Mouse (Mus musculus): ENCODE measurements around the gene Arhgap18. TPM values are rescaled to one million over a fixed set of nuclear protein-coding genes. Genes with fewer than 3 reads are reported as not detected.

The Arhgap18 gene
- polyA plus RNA-seq, 1 experiment from 2014 or later, result 18.0 TPM

DNA sequence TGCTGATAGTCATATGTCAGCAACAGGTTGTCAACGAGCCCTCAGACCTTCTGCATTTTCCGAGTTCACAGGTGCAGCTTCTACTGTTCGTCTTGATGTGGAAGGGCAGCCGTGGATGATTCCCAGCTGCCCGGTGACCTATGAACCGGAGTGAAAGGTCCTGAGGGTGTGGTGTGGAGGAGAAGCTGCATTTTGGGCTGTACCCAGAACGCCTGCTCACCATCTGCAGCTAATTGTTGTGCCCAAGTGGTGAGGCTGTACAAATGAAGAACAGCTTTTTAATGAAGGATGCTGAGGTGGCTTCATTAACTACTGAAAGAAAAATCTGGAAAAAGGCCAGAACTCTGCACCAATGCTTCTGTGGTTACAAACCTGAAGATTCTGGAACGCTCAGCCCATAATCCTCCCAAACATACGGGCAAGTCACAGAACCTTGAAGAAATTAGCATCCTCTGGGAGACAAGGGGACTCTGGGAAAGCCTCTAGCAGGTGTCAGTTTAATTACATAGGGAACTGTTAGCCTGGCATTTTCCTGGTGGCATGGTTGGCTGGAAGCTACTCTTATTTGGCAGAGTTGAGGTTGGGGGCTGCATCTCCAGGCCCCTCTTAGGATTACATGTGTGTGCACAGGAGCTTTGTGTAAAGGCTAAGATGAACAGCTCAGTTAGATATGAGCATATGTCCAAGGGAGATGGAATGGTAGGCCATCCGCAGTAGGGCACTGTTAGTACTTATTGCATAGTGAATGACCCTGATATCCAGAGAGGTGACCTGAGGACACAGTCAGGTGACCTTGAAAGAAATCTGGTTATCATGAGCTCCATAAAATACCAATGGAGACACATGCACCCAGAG, 43.4 kb downstream of the Arhgap18 start:
- H3K36me3 ChIP-seq (ENCODE audit: control insufficient read depth, insufficient read depth, low read length), result no peaks in the 10 kb centered on the region
- no peak overlapping the region for H3K4me3 ChIP-seq (ENCODE audit: low read depth, low read length)
- H3K27me3 ChIP-seq (replicated peaks; ENCODE audit: control insufficient read depth, insufficient read depth, low read length), result no peaks in the 10 kb centered on the region
- H3K4me1 ChIP-seq (ENCODE audit: control insufficient read depth, insufficient read depth, low read length), result no peaks in the 10 kb centered on the region
- 63% methylated on average over 10 of the region's 10 CpGs for WGBS
- DNase-seq (ENCODE audit: low spot score), result peak; percentile 72
- H3K9me3 ChIP-seq (replicated peaks; ENCODE audit: control insufficient read depth, low read length), result no peaks in the 10 kb centered on the region
- H3K27ac ChIP-seq (ENCODE audit: low read depth, low read length), result no peak overlapping the region
- peak; percentile 69 for ATAC-seq
- H3K4me2 ChIP-seq (ENCODE audit: low read length), result no peak overlapping the region
- H3K9ac ChIP-seq (ENCODE audit: low read length), result no peak overlapping the region

DNA sequence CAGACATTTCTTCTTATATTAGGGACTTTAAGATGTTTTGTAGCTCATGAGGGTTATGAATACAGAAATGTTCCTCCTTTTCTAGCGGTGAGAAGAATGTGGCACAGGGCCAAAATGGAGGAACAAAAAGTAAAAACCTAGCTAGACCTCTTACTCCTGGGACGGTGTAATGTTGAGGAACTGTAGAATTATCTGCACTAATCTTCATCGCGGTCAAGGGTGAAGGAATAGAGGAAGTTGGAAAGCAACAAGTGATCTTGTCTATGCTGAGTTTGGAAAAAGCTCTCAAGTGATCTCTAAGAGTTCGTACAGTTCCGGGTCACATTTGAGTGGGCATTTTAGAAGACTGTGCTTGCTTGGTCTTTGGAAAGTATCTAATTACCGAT, 44.1 kb downstream of the Arhgap18 start:
- no peak overlapping the region for H3K27ac ChIP-seq (ENCODE audit: low read depth, low read length)
- DNase-seq (ENCODE audit: low spot score) (no peak), ATAC-seq (no peak)
- no peak overlapping the region for H3K9ac ChIP-seq (ENCODE audit: low read length)
- no peak overlapping the region for H3K4me3 ChIP-seq (ENCODE audit: low read depth, low read length)
- 88% methylated on average over 7 of the region's 7 CpGs for WGBS
- no peaks in the 10 kb centered on the region for H3K9me3 ChIP-seq (replicated peaks; ENCODE audit: control insufficient read depth, low read length)
- no peaks in the 10 kb centered on the region for H3K27me3 ChIP-seq (replicated peaks; ENCODE audit: control insufficient read depth, insufficient read depth, low read length)
- no peaks in the 10 kb centered on the region for H3K4me1 ChIP-seq (ENCODE audit: control insufficient read depth, insufficient read depth, low read length)
- no peak overlapping the region for H3K4me2 ChIP-seq (ENCODE audit: low read length)
- no peaks in the 10 kb centered on the region for H3K36me3 ChIP-seq (ENCODE audit: control insufficient read depth, insufficient read depth, low read length)

DNA sequence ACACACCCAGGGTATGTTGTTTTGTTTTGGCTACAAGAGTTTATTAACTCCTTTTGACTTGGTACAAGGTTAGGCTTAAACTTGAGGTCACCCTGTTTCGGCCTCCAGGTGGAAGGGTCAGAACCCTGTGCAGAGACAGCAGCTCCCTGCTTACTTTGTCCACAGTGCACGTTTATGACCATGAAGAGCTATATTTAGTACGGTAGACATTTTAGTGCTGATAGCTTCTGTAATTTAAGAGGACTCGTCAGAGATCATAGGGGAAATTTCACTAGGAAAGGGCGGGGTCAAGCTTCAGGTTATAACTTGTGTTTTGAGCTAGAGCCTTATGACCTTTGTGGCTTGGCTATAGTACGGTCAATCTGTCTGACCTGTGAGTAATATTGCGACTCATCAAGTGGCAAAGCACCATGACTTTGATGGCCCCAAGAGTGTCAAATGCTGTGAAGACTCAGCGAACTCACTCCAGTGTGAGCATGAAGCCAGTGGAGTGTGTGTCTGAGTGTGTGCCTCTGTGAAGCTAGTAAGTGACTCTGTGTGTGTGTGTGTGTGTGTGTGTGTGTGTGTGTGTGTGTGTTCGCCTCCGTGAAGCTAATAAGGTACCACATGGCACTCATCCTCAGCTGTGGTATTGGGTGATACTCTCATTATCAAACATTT, 45.7 kb downstream of the Arhgap18 start:
- WGBS, result 92% methylated on average over 10 of the region's 10 CpGs
- Histone ChIP-seq H3K4me1 (ENCODE audit: control insufficient read depth, insufficient read depth, low read length) (no peaks in the 10 kb centered on the region), H3K9me3 (replicated peaks; ENCODE audit: control insufficient read depth, low read length) (no peaks in the 10 kb centered on the region), H3K9ac (ENCODE audit: low read length) (no peak overlapping the region), H3K27me3 (replicated peaks; ENCODE audit: control insufficient read depth, insufficient read depth, low read length) (no peaks in the 10 kb centered on the region), H3K4me2 (ENCODE audit: low read length) (no peak overlapping the region), H3K36me3 (ENCODE audit: control insufficient read depth, insufficient read depth, low read length) (no peaks in the 10 kb centered on the region), H3K27ac (ENCODE audit: low read depth, low read length) (no peak overlapping the region), H3K4me3 (ENCODE audit: low read depth, low read length) (no peak overlapping the region)
- DNase-seq (ENCODE audit: low spot score), result no peak
- no peak for ATAC-seq

DNA sequence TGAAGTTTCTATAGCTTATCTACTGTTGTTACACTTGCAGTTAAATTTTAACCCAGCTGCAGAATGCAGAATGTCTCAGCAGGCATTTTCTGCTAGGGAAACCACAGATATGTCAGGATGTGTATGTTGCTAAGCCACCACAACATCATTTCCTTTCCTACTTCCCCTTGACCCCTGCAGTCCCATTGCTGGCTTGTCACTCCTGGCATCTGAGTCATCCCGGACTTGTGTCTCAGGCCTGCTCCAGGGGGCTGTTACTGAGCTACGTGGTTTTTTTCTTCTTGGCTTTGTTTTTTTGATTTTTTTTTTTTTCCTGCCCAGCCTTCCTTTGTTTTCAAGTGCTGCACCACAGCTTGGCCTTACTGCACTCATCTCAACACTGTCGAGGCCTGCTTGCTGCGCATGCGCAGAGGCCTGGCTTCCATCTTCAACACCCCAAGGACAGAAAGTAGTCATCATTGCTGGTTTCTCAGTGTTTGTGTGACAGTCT, 46.4 kb downstream of the Arhgap18 start:
- WGBS, result 62% methylated on average over 5 of the region's 5 CpGs
- H3K4me2 ChIP-seq (ENCODE audit: low read length), result no peak overlapping the region
- no peaks in the 10 kb centered on the region for H3K4me1 ChIP-seq (ENCODE audit: control insufficient read depth, insufficient read depth, low read length)
- H3K4me3 ChIP-seq (ENCODE audit: low read depth, low read length), result no peak overlapping the region
- DNase-seq (ENCODE audit: low spot score), result no peak
- H3K27ac ChIP-seq (ENCODE audit: low read depth, low read length), result no peak overlapping the region
- ATAC-seq, result no peak
- H3K36me3 ChIP-seq (ENCODE audit: control insufficient read depth, insufficient read depth, low read length), result no peaks in the 10 kb centered on the region
- no peaks in the 10 kb centered on the region for H3K9me3 ChIP-seq (replicated peaks; ENCODE audit: control insufficient read depth, low read length)
- no peak overlapping the region for H3K9ac ChIP-seq (ENCODE audit: low read length)
- no peaks in the 10 kb centered on the region for H3K27me3 ChIP-seq (replicated peaks; ENCODE audit: control insufficient read depth, insufficient read depth, low read length)

DNA sequence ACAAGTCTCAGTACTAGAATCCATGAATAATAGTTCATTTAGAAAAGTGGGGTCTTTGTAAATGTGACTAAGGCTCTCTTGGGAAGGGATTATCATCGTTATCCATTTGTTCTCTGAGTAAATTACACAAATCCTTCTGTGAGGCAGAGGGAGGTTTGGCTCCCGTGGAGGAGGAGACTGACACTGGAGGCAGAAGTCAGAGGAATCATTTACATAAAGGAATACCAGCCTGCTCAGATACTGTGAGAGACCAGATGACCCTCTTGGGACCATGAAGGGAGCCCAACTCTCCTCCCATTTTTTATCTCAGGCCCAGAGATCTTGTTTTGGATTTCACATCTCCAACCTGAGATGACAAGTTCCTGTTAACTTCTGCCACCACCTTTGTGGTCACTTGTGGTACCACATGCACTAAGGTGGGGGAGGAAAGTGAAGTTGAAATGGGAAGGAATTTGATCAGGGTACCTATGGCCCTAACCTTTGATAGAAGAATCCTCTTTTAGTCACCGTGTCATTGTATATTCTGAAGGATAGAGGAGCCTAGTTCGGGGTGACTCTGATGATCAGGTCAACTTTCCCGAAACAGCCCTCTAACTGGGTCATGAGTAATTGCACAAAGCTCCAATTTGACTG, 51.2 kb downstream of the Arhgap18 start:
- no peak overlapping the region for H3K27ac ChIP-seq (ENCODE audit: low read depth, low read length)
- no peaks in the 10 kb centered on the region for H3K27me3 ChIP-seq (replicated peaks; ENCODE audit: control insufficient read depth, insufficient read depth, low read length)
- no peak; the same call in 1 of the 2 replicates for ATAC-seq

DNA sequence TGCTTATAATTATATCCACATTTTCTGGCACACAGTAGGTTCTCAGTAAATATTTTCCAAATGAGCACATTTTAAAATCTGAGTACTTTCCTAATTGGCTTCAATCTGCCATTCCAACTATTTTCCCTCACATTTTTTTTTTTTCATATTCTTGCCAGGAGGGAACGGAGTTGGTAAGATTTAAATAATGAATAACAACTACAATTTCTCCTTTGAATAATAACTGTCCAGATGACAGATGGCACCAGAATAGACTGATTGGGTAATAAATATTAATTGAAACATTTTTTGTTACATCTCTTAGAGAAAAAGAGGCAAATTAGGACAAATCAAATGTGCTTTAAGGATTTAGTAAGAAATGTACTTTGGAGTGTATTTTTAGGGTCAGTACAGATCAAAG, 51.8 kb downstream of the Arhgap18 start:
- Histone ChIP-seq H3K4me2 (ENCODE audit: low read length) (no peak overlapping the region), H3K27me3 (replicated peaks; ENCODE audit: control insufficient read depth, insufficient read depth, low read length) (no peaks in the 10 kb centered on the region), H3K9me3 (replicated peaks; ENCODE audit: control insufficient read depth, low read length) (no peaks in the 10 kb centered on the region), H3K27ac (ENCODE audit: low read depth, low read length) (no peak overlapping the region), H3K4me1 (ENCODE audit: control insufficient read depth, insufficient read depth, low read length) (0 out of 2 replicates have a peak, but pooled peaks cover 3% of the 10 kb centered on the region), H3K4me3 (ENCODE audit: low read depth, low read length) (no peak overlapping the region), H3K36me3 (ENCODE audit: control insufficient read depth, insufficient read depth, low read length) (no peaks in the 10 kb centered on the region), H3K9ac (ENCODE audit: low read length) (no peak overlapping the region)
- 53% methylated on average over 1 of the region's 1 CpGs for WGBS
- ATAC-seq (peak; percentile 45; the same call in 1 of the 2 replicates), DNase-seq (ENCODE audit: low spot score) (peak; percentile 57)

More for the DNA sequence above, 51.2 kb downstream of the Arhgap18 start:
- Histone ChIP-seq H3K4me1 (ENCODE audit: control insufficient read depth, insufficient read depth, low read length) (0 out of 2 replicates have a peak, but pooled peaks cover 3% of the 10 kb centered on the region), H3K36me3 (ENCODE audit: control insufficient read depth, insufficient read depth, low read length) (no peaks in the 10 kb centered on the region), H3K4me3 (ENCODE audit: low read depth, low read length) (no peak overlapping the region), H3K9me3 (replicated peaks; ENCODE audit: control insufficient read depth, low read length) (no peaks in the 10 kb centered on the region), H3K4me2 (ENCODE audit: low read length) (no peak overlapping the region), H3K9ac (ENCODE audit: low read length) (no peak overlapping the region)
- no peak for DNase-seq (ENCODE audit: low spot score)
- 47% methylated on average over 5 of the region's 5 CpGs for WGBS

DNA sequence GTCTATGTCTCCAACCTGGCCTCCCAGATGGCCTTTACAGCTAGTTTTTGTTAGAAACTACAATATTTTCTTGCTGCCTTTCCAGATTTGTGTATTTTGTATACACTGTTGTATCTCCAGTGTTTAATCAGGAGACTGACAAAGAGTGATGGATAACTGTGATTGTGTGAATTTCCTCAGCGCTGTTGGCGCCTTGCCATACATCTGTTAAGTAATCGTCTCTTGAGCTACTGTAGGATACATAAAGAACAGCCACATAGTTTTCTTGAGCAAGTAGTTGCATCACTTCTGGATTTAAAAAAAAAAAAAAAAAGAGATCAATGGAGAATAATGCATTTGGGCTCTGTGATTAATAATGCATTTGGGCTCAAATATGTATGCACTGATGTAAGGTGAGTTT, 52.9 kb downstream of the Arhgap18 start:
- WGBS, result 53% methylated on average over 3 of the region's 3 CpGs
- Histone ChIP-seq H3K36me3 (ENCODE audit: control insufficient read depth, insufficient read depth, low read length) (no peaks in the 10 kb centered on the region), H3K27ac (ENCODE audit: low read depth, low read length) (no peak overlapping the region), H3K9ac (ENCODE audit: low read length) (no peak overlapping the region), H3K27me3 (replicated peaks; ENCODE audit: control insufficient read depth, insufficient read depth, low read length) (no peaks in the 10 kb centered on the region), H3K4me1 (ENCODE audit: control insufficient read depth, insufficient read depth, low read length) (0 out of 2 replicates have a peak, but pooled peaks cover 3% of the 10 kb centered on the region), H3K4me3 (ENCODE audit: low read depth, low read length) (no peak overlapping the region), H3K9me3 (replicated peaks; ENCODE audit: control insufficient read depth, low read length) (no peaks in the 10 kb centered on the region), H3K4me2 (ENCODE audit: low read length) (no peak overlapping the region)
- peak; percentile 79 for DNase-seq (ENCODE audit: low spot score)
- peak; percentile 84; the same call in 1 of the 2 replicates for ATAC-seq

DNA sequence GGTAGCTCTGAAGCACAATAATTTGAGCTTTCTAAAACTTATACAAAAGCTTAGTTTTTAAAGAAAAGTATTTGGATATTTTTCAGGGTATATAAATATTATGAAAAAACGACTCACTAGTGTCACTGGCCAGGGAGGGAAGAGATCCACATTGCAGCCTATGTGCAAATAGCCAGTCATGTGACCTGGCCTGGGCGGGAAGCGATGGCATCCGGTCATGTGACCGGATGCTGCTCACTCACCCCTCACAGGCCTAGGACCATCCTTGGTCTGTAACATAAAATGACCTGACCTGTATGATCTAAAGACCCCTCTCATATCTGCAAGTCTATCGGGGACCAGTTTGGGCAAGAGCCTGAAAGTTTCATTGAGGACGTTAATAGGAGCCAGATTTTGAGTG, 56.8 kb downstream of the Arhgap18 start:
- H3K4me2 ChIP-seq (ENCODE audit: low read length), result no peak overlapping the region
- H3K36me3 ChIP-seq (ENCODE audit: control insufficient read depth, insufficient read depth, low read length), result no peaks in the 10 kb centered on the region
- no peaks in the 10 kb centered on the region for H3K27me3 ChIP-seq (replicated peaks; ENCODE audit: control insufficient read depth, insufficient read depth, low read length)
- H3K9ac ChIP-seq (ENCODE audit: low read length), result no peak overlapping the region
- no peak overlapping the region for H3K4me3 ChIP-seq (ENCODE audit: low read depth, low read length)
- H3K9me3 ChIP-seq (replicated peaks; ENCODE audit: control insufficient read depth, low read length), result no peaks in the 10 kb centered on the region
- no peak for DNase-seq (ENCODE audit: low spot score)
- H3K27ac ChIP-seq (ENCODE audit: low read depth, low read length), result no peak overlapping the region
- ATAC-seq, result no peak
- 0 out of 2 replicates have a peak, but pooled peaks cover 3% of the 10 kb centered on the region for H3K4me1 ChIP-seq (ENCODE audit: control insufficient read depth, insufficient read depth, low read length)
- WGBS, result 87% methylated on average over 7 of the region's 7 CpGs
